Mouse (Mus musculus) cerebellum, postnatal 4 days (tissue): Measurements from ENCODE around the gene Prl7a2.

Experiments used
- DNase-seq, 2 experiments: peaks; one replicate each; pipeline ENCODE4 v3.0.0; 2022; ENCODE audit warnings: low spot score in 2 of 2, mixed read lengths in 1 of 2

Prl7a2 gene

GRCm38 (mm10) chr13:27667936-27668335 lies at the start of gene Prl7a2:
Gene Prl7a2 (minus strand): TSS chr13:27668036.
- DNase-seq: no peak

- no peak for DNase-seq
Observed at GRCm38 (mm10) chr13:27716636-27717035, 48.8 kb upstream of the Prl7a2 start, which contains the start of gene Prl7d1. Gene Prl7d1 (minus strand): TSS chr13:27716736.

GRCm38 (mm10) chr13:27706521-27706920 lies 38.7 kb upstream of the Prl7a2 start:
- DNase-seq: no peak

- DNase-seq: no peak
Observed at GRCm38 (mm10) chr13:27660747-27661146, 7.1 kb downstream of the Prl7a2 start.

- no peak for DNase-seq
Observed at GRCm38 (mm10) chr13:27642393-27642792, 25.4 kb downstream of the Prl7a2 start, which contains the start of gene Prl7a1. Gene Prl7a1 (minus strand): TSS chr13:27642493.

GRCm38 (mm10) chr13:27610482-27610881 lies 57.4 kb downstream of the Prl7a2 start, which contains the start of gene Prl7b1:
Gene Prl7b1 (minus strand): TSS chr13:27610582.
- DNase-seq: no peak
